Comparison of ENCODE assay signal across 8 mouse cellular contexts in genomic region chr11:59732407-59733066, GRCm38 (mm10). TPM values are rescaled to one million over a fixed set of nuclear protein-coding genes. Genes with fewer than 3 reads are reported as not detected.
DNase-seq lines count a peak whose midpoint lies in the region; ATAC-seq and TF ChIP-seq lines count a peak whose summit lies in the region.

No protein-coding gene starts in this region.

- DNase-seq in heart, adult 18-20 months, result peak; percentile 82 to 90
- DNase-seq in MEL (ENCODE audit: low read depth, low spot score), result peak; percentile 61
- peak; percentile 6 for DNase-seq in embryo, embryonic 9.5 days (ENCODE audit: extremely low spot score)
- DNase-seq in heart, postnatal 4 days, result peak; percentile 59
- peak; percentile 50 to 56 for DNase-seq in layer of hippocampus, postnatal 10 days (ENCODE audit: low spot score in 2 of 2)
- no peak for DNase-seq in spleen, adult 12 weeks (ENCODE audit: low spot score)

- no peak overlapping the region for H3K4me3 ChIP-seq in heart, embryonic 12.5 days
- H3K4me3 ChIP-seq in MEL (ENCODE audit: control insufficient read depth in 1 of 2, insufficient read depth in 1 of 2, low read depth in 2 of 2, low read length in 2 of 2), result no peak overlapping the region
- no peak overlapping the region for H3K4me3 ChIP-seq in neural tube, embryonic 15.5 days (replicated peaks)

- no peak overlapping the region for H3K9ac ChIP-seq in heart, embryonic 12.5 days
- no peak overlapping the region for H3K9ac ChIP-seq in MEL (ENCODE audit: control insufficient read depth, low read depth, low read length, poor library complexity, severe bottlenecking)
- H3K9ac ChIP-seq in neural tube, embryonic 15.5 days (replicated peaks), result no peak overlapping the region

- no peak for TF ChIP-seq POLR2A in MEL (IDR thresholded peaks at IDR 0.05; ENCODE audit: control insufficient read depth in 1 of 2, insufficient read depth in 1 of 2, low read depth in 1 of 2, low read length in 2 of 2, poor library complexity in 1 of 2)

- peak; percentile 23 for TF ChIP-seq RAD21 in MEL (IDR thresholded peaks at IDR 0.05; ENCODE audit: low read depth, low read length)

- no peak overlapping the region for H3K27ac ChIP-seq in heart, embryonic 12.5 days (ENCODE audit: poor library complexity, severe bottlenecking)
- H3K27ac ChIP-seq in MEL (ENCODE audit: control insufficient read depth, low read depth, low read length), result no peak overlapping the region
- peak overlapping the region; percentile 14 for H3K27ac ChIP-seq in neural tube, embryonic 15.5 days (replicated peaks)

- TF ChIP-seq EP300 in MEL (IDR thresholded peaks at IDR 0.05; ENCODE audit: low read depth in 1 of 2, low read length in 2 of 2), result no peak

- H3K4me1 ChIP-seq in heart, embryonic 12.5 days (replicated peaks), result 0 out of 2 replicates have a peak, but pooled peaks cover 3% of the 10 kb centered on the region
- peaks cover 5 to 11% of the 10 kb centered on the region in 2 experiments for H3K4me1 ChIP-seq in MEL (ENCODE audit: control insufficient read depth in 1 of 2, insufficient read depth in 2 of 2, low read length in 2 of 2)
- H3K4me1 ChIP-seq in neural tube, embryonic 15.5 days, result 0 out of 2 replicates have a peak, but pooled peaks cover 4% of the 10 kb centered on the region

- WGBS in heart, embryonic 12.5 days, result 63% methylated on average over 1 of the region's 1 CpGs
- 65% methylated on average over 1 of the region's 1 CpGs for WGBS in neural tube, embryonic 15.5 days

- no peaks in the 10 kb centered on the region for H3K27me3 ChIP-seq in heart, embryonic 12.5 days (replicated peaks)
- no peaks in the 10 kb centered on the region for H3K27me3 ChIP-seq in MEL (ENCODE audit: control insufficient read depth in 1 of 2, insufficient read depth in 2 of 2, low read length in 2 of 2)
- H3K27me3 ChIP-seq in neural tube, embryonic 15.5 days (replicated peaks), result no peaks in the 10 kb centered on the region

- ATAC-seq in heart, embryonic 12.5 days (ENCODE audit: insufficient number of reproducible peaks, low FRiP score), result no peak
- no peak; the same call in 1 of the 2 replicates for ATAC-seq in neural tube, embryonic 15.5 days (ENCODE audit: low FRiP score)

- no peak overlapping the region for H3K4me2 ChIP-seq in heart, embryonic 12.5 days
- no peak overlapping the region for H3K4me2 ChIP-seq in neural tube, embryonic 15.5 days

- peak in 1 of 3 experiments; percentile 34; a peak in 2 of 6 replicates for TF ChIP-seq CTCF in MEL (IDR thresholded peaks at IDR 0.05 in 2 of 3, conservative IDR thresholded peaks at IDR 0.05 in 1 of 3; ENCODE audit: control insufficient read depth in 1 of 3, insufficient read depth in 1 of 3, low read depth in 2 of 3, low read length in 3 of 3, poor library complexity in 1 of 3, severe bottlenecking in 1 of 3)

- H3K9me3 ChIP-seq in heart, embryonic 12.5 days (replicated peaks), result no peaks in the 10 kb centered on the region
- no peaks in the 10 kb centered on the region for H3K9me3 ChIP-seq in MEL (replicated peaks; ENCODE audit: insufficient read depth, low read length)
- H3K9me3 ChIP-seq in neural tube, embryonic 15.5 days (replicated peaks), result no peaks in the 10 kb centered on the region

- H3K79me2 ChIP-seq in MEL (ENCODE audit: control insufficient read depth, insufficient read depth, low read length, poor library complexity), result no peaks in the 10 kb centered on the region

- peaks cover 72% of the 10 kb centered on the region for H3K36me3 ChIP-seq in heart, embryonic 12.5 days
- H3K36me3 ChIP-seq in MEL (ENCODE audit: control insufficient read depth in 1 of 2, insufficient read depth in 2 of 2, low read length in 2 of 2), result peaks cover 0 to 16% of the 10 kb centered on the region in 2 experiments
- peaks cover 53% of the 10 kb centered on the region for H3K36me3 ChIP-seq in neural tube, embryonic 15.5 days

TF ChIP-seq in MEL, 35 proteins besides CTCF, POLR2A, EP300 and RAD21:
- TF ChIP-seq GABPA (IDR thresholded peaks at IDR 0.05; ENCODE audit: low read depth, low read length) (no peak), NRF1 (IDR thresholded peaks at IDR 0.05; ENCODE audit: insufficient read depth, low read depth, low read length, poor library complexity, severe bottlenecking) (no peak), BHLHE40 (IDR thresholded peaks at IDR 0.05; ENCODE audit: borderline replicate concordance, low read depth, low read length) (no peak), E2F4 (IDR thresholded peaks at IDR 0.05; ENCODE audit: borderline replicate concordance, low read depth, low read length) (no peak), SIN3A (IDR thresholded peaks at IDR 0.05; ENCODE audit: low read length) (no peak), POLR2AphosphoS2 (IDR thresholded peaks at IDR 0.05; ENCODE audit: low read length) (no peak), USF1 (IDR thresholded peaks at IDR 0.05; ENCODE audit: low read depth, low read length) (no peak), ZKSCAN1 (IDR thresholded peaks at IDR 0.05; ENCODE audit: low read depth, low read length) (no peak), CHD1 (IDR thresholded peaks at IDR 0.05; ENCODE audit: low read depth, low read length) (no peak)
TF ChIP-seq in MEL: peak in this region for 0.

RNA-seq across cellular contexts. Expression of gene Pld6, which starts 54.9 kb away (rescaled TPM):
- under 1 TPM; 0.46 to 0.50 TPM for total RNA-seq in heart, adult 18-20 months (2021)
- polyA plus RNA-seq in heart, embryonic 12.5 days (2016; fragmentation: Nextera tagmentation; extraction: Ambion mirVana), result 3.9 and 4.6 TPM in 2 replicates
- 2.0 and 3.1 TPM in 2 replicates for total RNA-seq in MEL (2012; rRNA removed)
- polyA plus RNA-seq in MEL (2012; ENCODE audit: insufficient read depth in 1 of 2, insufficient read length in 2 of 2, low read depth in 1 of 2, low replicate concordance in 2 of 2, missing spikeins in 1 of 2), result 1 to 10 TPM in 1 of 2 experiments, not detected in 1; 5.5 TPM
- total RNA-seq in heart, postnatal 4 days (2021), result 1 to 10 TPM; 1.9 to 2.2 TPM
- total RNA-seq in layer of hippocampus, postnatal 10 days (2021), result under 1 TPM; 0.66 to 0.96 TPM
- 17.2 and 19.6 TPM in 2 replicates for polyA plus RNA-seq in neural tube, embryonic 15.5 days (2015; fragmentation: Nextera tagmentation; extraction: Ambion mirVana)
